In the genomic region with DNA sequence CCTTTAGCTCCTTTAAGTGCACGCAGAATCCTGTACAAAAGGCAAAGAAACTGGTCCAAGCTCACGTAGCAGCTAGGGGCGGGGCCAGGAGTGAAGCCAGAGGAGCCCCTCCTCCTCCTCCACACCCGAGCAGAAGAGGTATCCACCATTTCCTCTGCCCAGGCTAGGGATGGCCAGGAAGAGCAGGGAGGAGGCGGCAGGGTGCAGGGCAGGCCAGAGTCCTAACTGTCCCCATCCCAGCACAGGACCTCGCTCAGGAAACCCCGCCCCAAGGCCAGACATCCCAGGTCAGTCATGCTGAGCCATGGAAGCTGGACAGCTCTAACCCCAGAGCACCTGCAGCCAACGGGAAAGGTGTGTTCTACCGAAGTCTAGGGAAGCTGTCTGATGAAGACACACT, we compare ENCODE assay signal across 8 mouse cellular contexts. TPM values are rescaled to one million over a fixed set of nuclear protein-coding genes. Genes with fewer than 3 reads are reported as not detected.
DNase-seq lines count a peak whose midpoint lies in the region; ATAC-seq and TF ChIP-seq lines count a peak whose summit lies in the region.
"Had no signal": no experiment of that assay in that cellular context is flagged by ENCODE, and none has a peak within 500 bp of the region (broad histone marks: within the 10 kb centered on the region; RNA-seq: fewer than 3 reads in every experiment).

No protein-coding gene starts in this region.

- H3K9ac ChIP-seq in forebrain, embryonic 12.5 days: peak overlapping the region; percentile 33; the same call in 1 of the 2 replicates
- H3K9ac ChIP-seq in hindbrain, postnatal 0 days (replicated peaks; ENCODE audit: low read length): peak overlapping the region; percentile 35; the same call in 1 of the 2 replicates
- peak overlapping the region; percentile 52 for H3K9ac ChIP-seq in liver, embryonic 16.5 days (ENCODE audit: low read depth, low read length)

- peaks cover 16% of the 10 kb centered on the region for H3K27me3 ChIP-seq in forebrain, embryonic 12.5 days
- H3K27me3 ChIP-seq in hindbrain, postnatal 0 days (ENCODE audit: insufficient read depth, low read length): no peaks in the 10 kb centered on the region
- H3K27me3 ChIP-seq in liver, embryonic 16.5 days (ENCODE audit: control insufficient read depth, insufficient read depth, low read depth, low read length): peaks cover 13% of the 10 kb centered on the region

- DNase-seq in c-Kit-negative CD71-positive TER-119-positive erythroid progenitor cells, embryonic 14.5 days (ENCODE audit: low read depth, low spot score): peak; percentile 50
- no peak for DNase-seq in hindbrain, postnatal 0 days (ENCODE audit: low spot score)
- DNase-seq in layer of hippocampus, adult 18-20 months (ENCODE audit: low spot score in 2 of 2): no peak
- no peak for DNase-seq in left cerebral cortex, adult 8-10 months (ENCODE audit: low spot score in 2 of 2)
- DNase-seq in gastrocnemius, postnatal 36 days: no peak

- H3K9me3 ChIP-seq in forebrain, embryonic 12.5 days: no peaks in the 10 kb centered on the region
- H3K9me3 ChIP-seq in hindbrain, postnatal 0 days (ENCODE audit: low read length): no peaks in the 10 kb centered on the region
- no peaks in the 10 kb centered on the region for H3K9me3 ChIP-seq in liver, embryonic 16.5 days (replicated peaks; ENCODE audit: control insufficient read depth, low read length)

- H3K4me2 ChIP-seq in forebrain, embryonic 12.5 days: peak overlapping the region; percentile 0; the same call in 1 of the 2 replicates
- peak overlapping the region; percentile 10 for H3K4me2 ChIP-seq in hindbrain, postnatal 0 days (ENCODE audit: low read depth, low read length)
- H3K4me2 ChIP-seq in liver, embryonic 16.5 days (ENCODE audit: low read depth, low read length): peak overlapping the region; percentile 100

- intact Hi-C loops in gastrocnemius, postnatal 36 days (cut with DNase I): loop anchor here (5.0 kb wide), 1 partner anchor 96 kb away; a partner anchor contains a TSS

- H3K4me1 ChIP-seq in forebrain, embryonic 12.5 days: peaks cover 19% of the 10 kb centered on the region
- H3K4me1 ChIP-seq in hindbrain, postnatal 0 days (ENCODE audit: insufficient read depth, low read length): no peaks in the 10 kb centered on the region
- H3K4me1 ChIP-seq in liver, embryonic 16.5 days (ENCODE audit: control insufficient read depth, low read depth, low read length): peaks cover 42% of the 10 kb centered on the region

- WGBS in forebrain, embryonic 12.5 days: 15% methylated on average over 9 of the region's 9 CpGs
- 18% methylated on average over 9 of the region's 9 CpGs for WGBS in hindbrain, postnatal 0 days
- 20% methylated on average over 9 of the region's 9 CpGs for WGBS in liver, embryonic 16.5 days (ENCODE audit: insufficient replicate concordance)

- no peak overlapping the region for H3K27ac ChIP-seq in forebrain, embryonic 12.5 days
- H3K27ac ChIP-seq in hindbrain, postnatal 0 days: no peak overlapping the region
- H3K27ac ChIP-seq in liver, embryonic 16.5 days (ENCODE audit: low read length): peak overlapping the region; percentile 83

- no peaks in the 10 kb centered on the region for H3K36me3 ChIP-seq in forebrain, embryonic 12.5 days (replicated peaks)
- peaks cover 19% of the 10 kb centered on the region for H3K36me3 ChIP-seq in hindbrain, postnatal 0 days (ENCODE audit: insufficient read depth, low read length)
- no peaks in the 10 kb centered on the region for H3K36me3 ChIP-seq in liver, embryonic 16.5 days (ENCODE audit: control insufficient read depth, insufficient read depth)

- no peak overlapping the region for H3K4me3 ChIP-seq in forebrain, embryonic 12.5 days (replicated peaks)
- no peak overlapping the region; the same call in 1 of the 2 replicates for H3K4me3 ChIP-seq in hindbrain, postnatal 0 days (ENCODE audit: low read length)
- peak overlapping the region; percentile 41 for H3K4me3 ChIP-seq in liver, embryonic 16.5 days (ENCODE audit: low read depth, low read length)

- TF ChIP-seq CTCF in hindbrain, postnatal 0 days (IDR thresholded peaks at IDR 0.05; ENCODE audit: low read depth): no peak

- no peak for ATAC-seq in forebrain, embryonic 12.5 days (ENCODE audit: low FRiP score)
- no peak for ATAC-seq in hindbrain, postnatal 0 days
- ATAC-seq in liver, embryonic 16.5 days (ENCODE audit: low read depth): peak; percentile 14; the same call in 1 of the 2 replicates

RNA-seq across cellular contexts. Expression of a gene that starts 2.9 kb away (rescaled TPM):
- 2.2 TPM in 2 replicates for polyA plus RNA-seq in forebrain, embryonic 12.5 days (2016; fragmentation: Nextera tagmentation; extraction: Ambion mirVana)
- total RNA-seq in hindbrain, postnatal 0 days (2014; rRNA removed): 22.0 and 28.0 TPM in 2 replicates
- 17.4 and 18.0 TPM in 2 replicates for polyA plus RNA-seq in hindbrain, postnatal 0 days (2015; fragmentation: Nextera tagmentation; extraction: Ambion mirVana)
- polyA plus RNA-seq in liver, embryonic 16.5 days (2015; fragmentation: Nextera tagmentation; extraction: Ambion mirVana): 2.9 and 3.6 TPM in 2 replicates
- total RNA-seq in layer of hippocampus, adult 18-20 months (2021): 1 to 10 TPM; 4.3 to 4.6 TPM
- 1 to 10 TPM; 6.1 to 7.4 (median 6.4) TPM for total RNA-seq in left cerebral cortex, adult 8-10 months (2022)
- total RNA-seq in gastrocnemius, postnatal 36 days (2021): 10 to 100 TPM; 10.1 to 12.4 TPM
- total RNA-seq: hematopoietic stem cell, adult 5-6 weeks had no signal

RNA-seq across cellular contexts. Expression of a gene that starts 8.9 kb away (rescaled TPM):
- 184 and 203 TPM in 2 replicates for polyA plus RNA-seq in forebrain, embryonic 12.5 days (2016; fragmentation: Nextera tagmentation; extraction: Ambion mirVana)
- total RNA-seq in hindbrain, postnatal 0 days (2014; rRNA removed): 61.7 and 77.4 TPM in 2 replicates
- 69.5 and 70.2 TPM in 2 replicates for polyA plus RNA-seq in hindbrain, postnatal 0 days (2015; fragmentation: Nextera tagmentation; extraction: Ambion mirVana)
- polyA plus RNA-seq in liver, embryonic 16.5 days (2015; fragmentation: Nextera tagmentation; extraction: Ambion mirVana): 48.4 and 52.8 TPM in 2 replicates
- 100 to 1,000 TPM in 1 of 2 experiments, 10 to 100 TPM in 1; 90.8 to 100 TPM for total RNA-seq in layer of hippocampus, adult 18-20 months (2021)
- total RNA-seq in left cerebral cortex, adult 8-10 months (2022): 10 to 100 TPM; 76.4 to 87.8 (median 81.6) TPM
- total RNA-seq in gastrocnemius, postnatal 36 days (2021): 10 to 100 TPM; 75.1 to 81.4 TPM

RNA-seq across cellular contexts. Expression of a gene that starts 27.8 kb away (rescaled TPM):
- 11.1 and 12.8 TPM in 2 replicates for polyA plus RNA-seq in forebrain, embryonic 12.5 days (2016; fragmentation: Nextera tagmentation; extraction: Ambion mirVana)
- 7.5 and 10.1 TPM in 2 replicates for total RNA-seq in hindbrain, postnatal 0 days (2014; rRNA removed)
- polyA plus RNA-seq in hindbrain, postnatal 0 days (2015; fragmentation: Nextera tagmentation; extraction: Ambion mirVana): 7.1 and 7.5 TPM in 2 replicates
- 2.3 and 2.6 TPM in 2 replicates for polyA plus RNA-seq in liver, embryonic 16.5 days (2015; fragmentation: Nextera tagmentation; extraction: Ambion mirVana)
- total RNA-seq in layer of hippocampus, adult 18-20 months (2021): 1 to 10 TPM; 2.5 TPM
- 1 to 10 TPM; 3.9 to 5.6 (median 5.0) TPM for total RNA-seq in left cerebral cortex, adult 8-10 months (2022)
- total RNA-seq in gastrocnemius, postnatal 36 days (2021): under 1 TPM in 1 of 2 experiments, not detected in 1; 0.20 TPM

RNA-seq across cellular contexts. Expression of a gene that starts 42.3 kb away (rescaled TPM):
- polyA plus RNA-seq in forebrain, embryonic 12.5 days (2016; fragmentation: Nextera tagmentation; extraction: Ambion mirVana): 76.8 and 80.4 TPM in 2 replicates
- 23.4 and 28.9 TPM in 2 replicates for total RNA-seq in hindbrain, postnatal 0 days (2014; rRNA removed)
- 19.5 and 21.5 TPM in 2 replicates for polyA plus RNA-seq in hindbrain, postnatal 0 days (2015; fragmentation: Nextera tagmentation; extraction: Ambion mirVana)
- polyA plus RNA-seq in liver, embryonic 16.5 days (2015; fragmentation: Nextera tagmentation; extraction: Ambion mirVana): 47.2 and 48.6 TPM in 2 replicates
- 1 to 10 TPM; 5.0 to 5.9 TPM for total RNA-seq in layer of hippocampus, adult 18-20 months (2021)
- 1 to 10 TPM; 4.4 to 6.6 (median 5.6) TPM for total RNA-seq in left cerebral cortex, adult 8-10 months (2022)
- 10 to 100 TPM in 1 of 2 experiments, 1 to 10 TPM in 1; 8.6 to 11.6 TPM for total RNA-seq in gastrocnemius, postnatal 36 days (2021)

RNA-seq across cellular contexts. Expression of a gene that starts 44.1 kb away (rescaled TPM):
- polyA plus RNA-seq in forebrain, embryonic 12.5 days (2016; fragmentation: Nextera tagmentation; extraction: Ambion mirVana): 1.3 and 1.8 TPM in 2 replicates
- total RNA-seq in hindbrain, postnatal 0 days (2014; rRNA removed): 2.1 and 6.0 TPM in 2 replicates
- polyA plus RNA-seq in hindbrain, postnatal 0 days (2015; fragmentation: Nextera tagmentation; extraction: Ambion mirVana): 1.8 and 2.8 TPM in 2 replicates
- 6.3 and 6.9 TPM in 2 replicates for polyA plus RNA-seq in liver, embryonic 16.5 days (2015; fragmentation: Nextera tagmentation; extraction: Ambion mirVana)
- 1 to 10 TPM; 2.9 to 3.2 TPM for total RNA-seq in layer of hippocampus, adult 18-20 months (2021)
- 1 to 10 TPM; 3.2 to 5.1 (median 4.1) TPM for total RNA-seq in left cerebral cortex, adult 8-10 months (2022)
- 1 to 10 TPM in 1 of 2 experiments, under 1 TPM in 1; 0.99 to 1.0 TPM for total RNA-seq in gastrocnemius, postnatal 36 days (2021)

Comparison
In these comparisons a context has a peak if more than half of its experiments do, and no peak if none do; other contexts are left out.
1. H3K4me2 ChIP-seq: peak in every context shown above with its lines; median percentile 100 in liver, embryonic 16.5 days; 10 in hindbrain, postnatal 0 days; 0 in forebrain, embryonic 12.5 days.